Mouse (Mus musculus) C2C12 (cell line): ENCODE results near the gene Scmh1. TPM values are rescaled to one million over a fixed set of nuclear protein-coding genes. Genes with fewer than 3 reads are reported as not detected.

Source experiments
- H3K27me3 ChIP-seq: one replicate; pipeline ENCODE4 v1.6.1; 2011; ENCODE audit not compliant: control insufficient read depth, insufficient read depth, insufficient read length
- H3K36me3 ChIP-seq: one replicate; pipeline ENCODE4 v1.6.1; 2011; ENCODE audit not compliant: control insufficient read depth, insufficient read depth
- H3K4me3 ChIP-seq: one replicate; pipeline ENCODE4 v1.5.1; 2011; ENCODE audit warnings: mild to moderate bottlenecking, control low read depth; ENCODE audit not compliant: poor library complexity, insufficient read depth, severe bottlenecking
- H3K79me2 ChIP-seq: one replicate; pipeline ENCODE4 v1.6.1; 2011; ENCODE audit not compliant: control insufficient read depth, insufficient read depth
- H3K79me3 ChIP-seq: one replicate; pipeline ENCODE4 v1.6.1; 2011; ENCODE audit warnings: low read depth, control low read depth
- H3ac ChIP-seq: one replicate; pipeline ENCODE3; 2011; ENCODE audit warnings: low read depth; ENCODE audit not compliant: control insufficient read depth, insufficient read length
- CEBPB ChIP-seq: IDR thresholded peaks from one replicate; pipeline ENCODE4 v1.6.1; 2011; ENCODE audit warnings: low read depth, mild to moderate bottlenecking, control low read depth, moderate library complexity
- CTCF ChIP-seq: IDR thresholded peaks from one replicate; pipeline ENCODE4 v1.5.1; 2011; ENCODE audit not compliant: control insufficient read depth, insufficient read depth, insufficient read length
- FOSL1 ChIP-seq: IDR thresholded peaks from one replicate; pipeline ENCODE4 v1.8.0; 2011; ENCODE audit warnings: mild to moderate bottlenecking, low read length; ENCODE audit not compliant: poor library complexity, insufficient read depth, severe bottlenecking
- MAX ChIP-seq: IDR thresholded peaks from one replicate; pipeline ENCODE4 v1.6.1; 2011; ENCODE audit warnings: mild to moderate bottlenecking, control low read depth
- MYOD1 ChIP-seq: IDR thresholded peaks from one replicate; pipeline ENCODE4 v1.6.1; 2011; ENCODE audit warnings: low read depth; ENCODE audit not compliant: control insufficient read depth, insufficient read length
- MYOG ChIP-seq: IDR thresholded peaks from one replicate; pipeline ENCODE4 v1.6.1; 2011; ENCODE audit not compliant: control insufficient read depth, insufficient read length; ENCODE audit errors: extremely low read depth
- USF1 ChIP-seq: IDR thresholded peaks from one replicate; pipeline ENCODE4 v1.6.1; 2011; ENCODE audit warnings: low read depth, mild to moderate bottlenecking, control low read depth, moderate library complexity
- polyA plus RNA-seq: library from polyadenylated mRNA; unstranded; fragments of >200 nt; fragmentation: generic; extraction: Trizol; gene quantifications from one replicate; pipeline ENCODE4 v1.2.1, GENCODE M21; 2012; ENCODE audit warnings: missing spikeins

Gene Scmh1
- polyA plus RNA-seq, 1 experiment = 40.9 TPM

- H3K79me2 ChIP-seq = no peaks in the 10 kb centered on the region
- no peak overlapping the region for H3ac ChIP-seq
- H3K27me3 ChIP-seq = no peaks in the 10 kb centered on the region
- H3K36me3 ChIP-seq = peaks cover 62% of the 10 kb centered on the region
- H3K4me3 ChIP-seq = no peak overlapping the region
- no peak for TF ChIP-seq MYOG
- TF ChIP-seq USF1 = no peak
- TF ChIP-seq MYOD1 = no peak
- TF ChIP-seq CTCF = no peak
- no peak for TF ChIP-seq MAX
- no peak for TF ChIP-seq FOSL1
- no peak for TF ChIP-seq CEBPB
- no peaks in the 10 kb centered on the region for H3K79me3 ChIP-seq
These were observed 123.1 kb downstream of the Scmh1 start for GRCm38 (mm10) chr4:120528171-120528570.

DNA sequence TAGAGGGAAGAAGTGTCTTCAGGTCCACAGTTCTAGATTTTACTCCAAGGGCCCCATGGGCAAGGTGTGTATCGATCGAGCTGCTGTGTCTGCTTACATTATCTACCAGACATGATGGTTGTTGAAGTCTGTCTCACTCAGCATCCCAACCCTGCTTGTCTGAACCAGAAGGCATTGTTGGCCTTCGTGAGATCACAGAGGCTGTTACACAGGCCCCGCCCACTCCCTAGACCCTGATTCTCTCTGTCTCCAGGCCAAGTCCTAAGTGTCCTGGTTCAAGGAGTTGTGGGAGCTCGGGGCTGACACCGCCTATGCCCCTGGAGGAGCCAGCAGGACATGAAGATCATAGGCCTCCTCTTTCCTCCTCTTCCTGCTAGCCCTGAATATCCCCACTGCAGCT is 126.9 kb downstream of the Scmh1 start, which contains the start of gene Slfnl1:
Gene Slfnl1, plus strand, starts transcription at position 246 of the 400 bp plus-strand sequence.
- Histone ChIP-seq H3K79me3 (no peaks in the 10 kb centered on the region), H3K79me2 (no peaks in the 10 kb centered on the region), H3K4me3 (no peak within 1 kb of the TSS), H3ac (no peak within 1 kb of the TSS), H3K36me3 (peaks cover 27% of the 10 kb centered on the region), H3K27me3 (no peaks in the 10 kb centered on the region)
- no peak for TF ChIP-seq USF1
- no peak for TF ChIP-seq CEBPB
- no peak for TF ChIP-seq FOSL1
- TF ChIP-seq MYOG = no peak
- TF ChIP-seq MYOD1 = no peak

DNA sequence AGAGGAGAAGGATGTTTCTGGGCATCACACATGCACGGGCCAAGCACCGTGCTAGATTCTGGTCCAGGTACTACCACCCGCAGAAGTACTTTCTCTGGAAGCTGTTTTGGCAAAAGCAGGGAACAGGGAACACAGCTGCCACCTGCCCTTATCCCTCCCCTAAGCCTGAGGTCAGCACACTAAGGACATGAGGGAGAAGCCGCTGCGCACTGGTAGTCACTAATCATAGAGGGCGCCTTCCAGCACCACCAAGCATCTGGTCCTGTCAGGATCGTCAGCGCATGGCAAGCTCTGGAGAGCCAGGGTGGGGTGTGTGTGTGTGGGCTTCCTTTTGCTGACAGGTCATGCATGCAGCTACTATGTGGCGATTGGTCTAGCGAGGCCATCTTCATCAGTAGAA is 133.6 kb downstream of the Scmh1 start:
- no peaks in the 10 kb centered on the region for H3K79me2 ChIP-seq
- H3K36me3 ChIP-seq = peaks cover 51% of the 10 kb centered on the region
- H3K27me3 ChIP-seq = no peaks in the 10 kb centered on the region
- no peak overlapping the region for H3K4me3 ChIP-seq
- no peak for TF ChIP-seq USF1
- TF ChIP-seq CTCF = no peak
- TF ChIP-seq MYOD1 = no peak
- no peak for TF ChIP-seq MAX
- TF ChIP-seq CEBPB = no peak
- TF ChIP-seq MYOG = no peak
- TF ChIP-seq FOSL1 = no peak
- H3K79me3 ChIP-seq = peaks cover 2% of the 10 kb centered on the region
- no peak overlapping the region for H3ac ChIP-seq

DNA sequence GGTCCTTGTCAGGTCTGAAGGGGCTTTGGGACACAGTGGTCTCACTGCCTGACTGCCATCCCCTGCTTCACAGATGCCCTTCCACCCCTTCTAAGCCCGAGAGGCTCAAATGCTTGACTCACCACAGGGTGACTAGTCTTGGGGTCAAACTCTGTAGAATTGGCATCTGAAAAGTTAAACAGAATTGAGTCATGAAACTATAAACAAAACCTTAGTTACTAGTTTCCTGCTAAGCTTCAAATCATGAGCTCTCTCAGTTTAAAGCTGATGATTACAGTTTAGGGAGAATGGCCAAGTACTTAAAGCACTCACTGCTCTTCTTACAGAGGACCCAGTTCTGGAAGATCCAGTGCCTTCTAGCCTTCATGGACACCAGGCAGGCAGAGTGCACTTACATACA is 139.8 kb downstream of the Scmh1 start:
- no peaks in the 10 kb centered on the region for H3K27me3 ChIP-seq
- H3K79me2 ChIP-seq = no peaks in the 10 kb centered on the region
- H3K4me3 ChIP-seq = no peak overlapping the region
- H3K79me3 ChIP-seq = peaks cover 4% of the 10 kb centered on the region
- no peak overlapping the region for H3ac ChIP-seq
- TF ChIP-seq MAX = no peak
- no peak for TF ChIP-seq CEBPB
- no peak for TF ChIP-seq CTCF
- TF ChIP-seq USF1 = no peak
- TF ChIP-seq FOSL1 = no peak
- no peak for TF ChIP-seq MYOG
- TF ChIP-seq MYOD1 = no peak
- H3K36me3 ChIP-seq = peaks cover 97% of the 10 kb centered on the region

DNA sequence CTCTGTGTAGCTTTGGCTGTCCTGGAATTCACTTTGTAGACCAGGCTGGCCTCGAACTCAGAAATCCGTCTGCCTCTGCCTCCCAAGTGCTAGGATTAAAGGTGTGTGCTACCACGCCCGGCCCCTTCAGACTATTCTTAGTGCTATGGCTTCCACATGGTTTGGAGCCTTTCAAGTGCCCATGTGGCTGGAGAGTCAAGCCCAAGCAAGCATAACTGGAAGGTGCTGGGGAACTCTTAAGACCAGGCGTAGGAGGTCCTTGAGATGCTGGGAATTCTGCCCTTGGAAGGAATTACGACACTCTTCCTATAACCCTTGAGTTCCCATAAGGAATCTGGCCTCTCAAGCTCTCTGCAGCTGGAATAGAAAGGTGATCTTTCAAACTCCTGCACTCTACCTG is 151.5 kb downstream of the Scmh1 start:
- no peaks in the 10 kb centered on the region for H3K27me3 ChIP-seq
- H3ac ChIP-seq = no peak overlapping the region
- peaks cover 5% of the 10 kb centered on the region for H3K79me3 ChIP-seq
- H3K36me3 ChIP-seq = peaks cover 97% of the 10 kb centered on the region
- peaks cover 40% of the 10 kb centered on the region for H3K79me2 ChIP-seq
- TF ChIP-seq MAX (no peak), CEBPB (no peak), CTCF (no peak), MYOD1 (no peak), USF1 (no peak), FOSL1 (no peak), MYOG (no peak)
- no peak overlapping the region for H3K4me3 ChIP-seq

GRCm38 (mm10) chr4:120565726-120566125 is 160.6 kb downstream of the Scmh1 start:
- Histone ChIP-seq H3K79me2 (peaks cover 88% of the 10 kb centered on the region), H3K27me3 (no peaks in the 10 kb centered on the region), H3ac (no peak overlapping the region), H3K36me3 (peaks cover 67% of the 10 kb centered on the region), H3K4me3 (no peak overlapping the region), H3K79me3 (peaks cover 69% of the 10 kb centered on the region)
- no peak for TF ChIP-seq MYOG
- TF ChIP-seq CEBPB = no peak
- TF ChIP-seq MYOD1 = no peak
- no peak for TF ChIP-seq USF1
- TF ChIP-seq FOSL1 = no peak
- TF ChIP-seq MAX = no peak
